Mouse (Mus musculus): ENCODE measurements around the gene Disp1.

Gene Disp1

GRCm38 (mm10) chr1:183086843-183087242 lies 134.5 kb downstream of the Disp1 start:
- no peak for DNase-seq (ENCODE audit: low spot score)

DNA sequence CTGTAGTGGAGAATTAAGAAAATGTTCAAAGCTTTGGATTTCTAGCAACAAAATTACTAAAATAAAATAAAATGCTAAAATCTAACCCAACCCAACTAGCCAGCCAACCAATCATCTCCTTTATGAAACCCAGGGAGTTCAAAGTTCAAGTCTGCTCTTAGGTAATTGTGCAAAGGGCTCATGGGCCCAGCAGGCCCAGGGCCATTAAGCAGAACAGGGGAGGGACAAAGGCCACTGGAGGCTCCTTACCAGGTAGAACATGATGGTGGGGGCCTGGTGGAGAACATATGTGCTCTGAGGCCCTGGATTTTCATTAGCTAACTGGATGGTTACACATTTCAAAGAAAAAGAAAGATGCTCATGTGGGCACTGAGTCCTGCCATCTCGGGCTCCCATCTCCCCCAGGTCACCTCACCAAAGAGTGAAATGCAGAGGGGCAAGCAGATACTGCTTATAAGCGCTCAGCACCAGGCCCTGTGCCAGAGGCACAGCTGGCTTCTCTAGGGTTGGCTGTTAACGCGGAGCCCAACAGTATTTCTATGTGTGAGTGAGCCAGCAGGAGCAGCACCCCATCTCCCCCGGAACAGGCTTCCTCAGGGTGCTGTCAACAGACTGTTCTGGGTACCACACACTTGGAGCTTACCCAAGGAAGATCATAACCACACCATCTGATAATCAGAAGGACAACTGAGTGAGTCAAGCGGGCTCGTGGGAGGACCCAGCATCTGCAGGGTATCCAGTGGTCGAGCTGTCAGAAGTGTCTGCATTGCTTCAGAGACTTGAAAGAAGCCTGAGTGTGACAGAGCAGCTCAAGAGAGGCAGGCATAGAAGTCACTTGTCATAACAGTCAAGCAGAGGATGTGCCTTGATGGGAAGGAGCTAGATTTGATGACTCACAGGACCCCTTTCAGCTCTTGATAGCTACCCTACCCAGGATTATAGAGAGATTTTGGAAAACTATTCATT lies 137.0 kb downstream of the Disp1 start:
- DNase-seq (ENCODE audit: low spot score), result no peak

DNA sequence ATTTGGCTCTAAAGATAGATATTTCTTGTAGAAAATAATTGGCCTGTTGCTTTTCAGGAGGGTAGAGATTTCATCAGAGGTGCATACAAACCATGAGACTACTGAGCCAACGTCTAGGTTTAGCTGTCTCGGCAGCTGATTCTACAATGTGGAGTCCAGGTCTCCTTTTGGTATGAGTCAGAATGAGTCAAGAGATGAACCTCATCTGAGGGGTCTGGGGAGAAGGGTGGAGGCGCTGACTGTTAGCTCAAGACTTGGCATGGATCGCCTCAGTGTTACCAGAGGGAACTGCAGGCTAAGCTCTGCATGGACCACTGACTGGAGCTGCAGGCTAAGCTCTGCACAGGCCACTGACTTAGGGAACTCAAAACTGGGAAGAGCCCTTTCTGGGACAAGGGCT lies 138.9 kb downstream of the Disp1 start:
- DNase-seq (ENCODE audit: low spot score), result no peak

DNA sequence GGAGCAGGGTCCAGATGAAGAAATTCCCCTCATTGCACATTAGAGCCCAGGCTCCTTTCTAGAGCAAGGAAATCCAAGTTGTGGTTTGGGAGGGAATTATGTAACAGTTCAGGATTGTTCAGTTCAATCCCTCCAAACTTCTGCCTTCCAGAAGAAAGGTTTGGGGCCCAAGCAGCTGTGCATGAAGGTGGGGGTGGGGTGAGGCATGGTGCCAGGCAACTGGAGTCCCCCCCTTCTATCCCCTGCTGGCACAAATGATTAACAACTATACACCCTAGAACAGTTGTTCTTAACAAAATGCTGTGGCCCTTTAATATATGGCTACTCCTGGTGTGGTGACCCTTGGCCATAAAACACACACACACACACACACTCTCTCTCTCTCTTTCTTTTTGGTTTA lies 140.2 kb downstream of the Disp1 start:
- no peak for DNase-seq (ENCODE audit: low spot score)

DNA sequence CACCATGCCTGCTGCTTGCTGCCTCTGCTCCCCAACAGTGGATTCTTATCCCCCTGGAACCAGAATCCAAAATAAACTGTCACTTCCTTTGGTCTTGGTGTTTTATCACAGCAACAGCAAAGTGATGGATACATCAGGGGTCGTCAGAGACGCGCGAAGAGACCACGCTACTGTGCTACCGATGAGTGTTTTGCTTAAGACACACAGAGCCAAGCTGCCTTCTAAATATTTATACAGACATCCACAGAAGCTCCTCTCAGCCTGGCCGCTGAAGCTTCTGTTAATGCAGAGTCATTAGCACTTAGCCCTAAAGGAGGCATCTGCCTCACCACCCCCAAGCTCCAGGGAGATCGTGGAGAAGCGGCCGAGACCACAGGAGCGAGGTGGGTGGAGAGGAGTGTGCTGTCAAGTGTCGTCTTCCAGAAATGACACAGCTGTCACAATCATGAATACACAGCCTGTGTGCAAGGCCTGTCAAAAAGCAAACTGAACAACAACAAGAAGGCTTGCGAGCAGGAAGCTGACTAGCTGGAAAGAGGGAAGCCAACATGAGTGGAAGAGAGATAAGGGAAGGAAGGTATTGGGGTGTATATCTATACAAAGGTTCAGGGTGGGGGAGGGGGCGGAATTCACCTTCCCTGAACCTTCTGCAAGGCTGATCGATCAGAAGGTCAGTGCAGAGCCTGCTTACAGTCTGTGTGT lies 146.1 kb downstream of the Disp1 start:
- DNase-seq (ENCODE audit: low spot score), result no peak

- no peak for DNase-seq (ENCODE audit: low spot score)
These were observed 148.9 kb downstream of the Disp1 start for GRCm38 (mm10) chr1:183072263-183073050.

DNA sequence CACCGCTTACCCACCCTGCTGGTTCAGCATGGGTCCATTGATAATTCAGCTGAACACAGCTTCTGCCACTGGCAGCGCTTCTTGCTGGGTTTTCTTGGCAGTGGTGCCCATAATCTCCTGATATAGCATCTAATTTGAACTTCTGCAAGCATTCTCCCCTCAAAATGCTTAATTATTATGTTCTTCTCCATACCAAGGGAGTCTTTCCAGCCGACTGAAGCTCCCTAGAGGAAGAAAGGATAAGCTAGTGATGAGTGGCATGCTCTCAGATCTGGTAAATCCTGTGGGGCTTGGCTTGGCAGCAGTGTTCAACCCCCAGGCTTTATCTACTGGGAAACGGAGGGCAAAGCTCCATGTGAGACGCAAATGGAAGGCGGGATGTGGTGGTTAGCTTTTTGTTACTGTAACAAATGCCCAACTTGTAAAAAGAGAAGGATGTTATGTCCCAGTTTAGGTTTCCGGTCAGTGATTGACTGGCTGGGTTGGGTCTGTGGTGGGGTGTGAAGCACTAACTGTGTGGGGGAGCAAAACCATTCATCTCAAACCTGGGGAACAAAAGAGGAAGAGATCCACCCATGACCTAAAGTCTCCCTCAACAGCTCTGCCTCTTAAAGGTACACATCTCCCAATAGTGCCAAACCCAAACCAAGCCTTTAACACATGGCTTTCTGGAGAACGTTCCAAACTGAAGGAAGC lies 151.2 kb downstream of the Disp1 start:
- DNase-seq (ENCODE audit: low spot score), result no peak

- DNase-seq (ENCODE audit: low spot score), result no peak
These were observed 153.5 kb downstream of the Disp1 start for GRCm38 (mm10) chr1:183067807-183068206.

DNA sequence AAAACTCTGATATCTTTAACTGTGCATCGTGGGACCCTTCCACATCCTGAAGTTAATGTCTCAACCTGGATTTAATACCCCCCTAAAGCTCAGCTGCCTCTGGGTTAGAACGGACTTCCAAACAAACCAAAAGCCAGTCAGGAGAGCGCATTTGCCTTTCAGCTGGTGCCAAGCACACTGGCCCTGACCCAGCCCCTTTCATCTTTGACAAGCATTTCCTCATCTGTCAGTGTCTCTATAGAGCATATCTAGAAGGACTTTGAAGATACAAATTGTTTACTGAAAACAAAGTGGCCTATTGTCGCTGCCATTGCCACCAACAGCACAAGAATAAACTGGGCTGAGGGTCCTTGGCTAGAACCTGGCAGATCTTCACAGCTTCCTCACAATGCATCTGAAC lies 154.3 kb downstream of the Disp1 start:
- no peak for DNase-seq (ENCODE audit: low spot score)

DNA sequence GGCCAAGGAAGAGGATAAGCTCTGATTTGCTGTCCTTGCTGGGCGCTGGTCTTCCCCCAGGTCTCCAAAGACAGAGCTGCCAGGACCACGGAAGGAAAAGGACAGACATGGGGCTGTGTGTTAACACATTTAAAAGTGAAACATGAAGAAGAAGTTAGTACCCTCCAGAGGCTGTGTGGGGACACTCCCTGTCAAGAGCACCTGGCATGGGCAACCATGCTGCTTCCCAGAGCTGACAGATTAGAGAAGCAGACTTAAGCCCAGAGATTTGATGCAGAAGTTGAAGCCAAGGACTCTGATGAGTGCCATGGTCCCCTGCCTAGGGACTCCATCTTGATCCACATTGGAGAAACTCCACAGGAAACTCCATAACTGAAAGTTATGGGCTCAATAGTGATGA lies 160.7 kb downstream of the Disp1 start:
- DNase-seq (ENCODE audit: low spot score), result no peak

- no peak for DNase-seq (ENCODE audit: low spot score)
These were observed 165.1 kb downstream of the Disp1 start for GRCm38 (mm10) chr1:183056289-183056655.

DNA sequence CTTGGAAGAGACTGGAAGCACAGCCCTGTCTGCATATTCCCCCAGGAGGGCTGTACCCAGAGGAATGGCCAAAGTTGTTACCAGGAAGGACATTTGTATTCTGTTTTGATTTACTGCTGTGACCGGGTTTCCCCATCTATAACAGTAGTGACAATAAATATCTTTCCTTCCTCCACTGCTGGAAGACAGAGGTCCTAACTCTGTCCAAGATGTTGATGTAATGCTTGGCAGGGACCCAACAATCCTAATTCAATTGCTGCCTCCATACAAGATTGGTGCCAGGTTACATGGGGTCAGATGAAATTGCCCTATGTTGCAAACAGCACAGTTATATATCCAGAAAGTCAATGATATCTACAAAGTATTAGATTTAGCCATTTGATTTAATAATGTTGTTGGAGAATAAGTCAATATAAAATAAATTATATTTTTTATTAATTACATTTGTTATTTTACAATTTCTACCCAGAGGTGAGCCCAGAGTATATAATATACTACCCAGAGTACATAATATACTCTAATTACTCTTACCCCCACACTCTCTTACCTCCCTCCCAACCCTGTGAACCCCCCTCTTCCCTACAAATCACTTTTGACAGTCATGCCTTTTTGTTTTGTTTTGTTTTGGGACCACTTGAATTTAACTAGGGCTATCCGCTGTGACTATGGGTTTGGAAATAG lies 165.6 kb downstream of the Disp1 start:
- no peak for DNase-seq (ENCODE audit: low spot score)

DNA sequence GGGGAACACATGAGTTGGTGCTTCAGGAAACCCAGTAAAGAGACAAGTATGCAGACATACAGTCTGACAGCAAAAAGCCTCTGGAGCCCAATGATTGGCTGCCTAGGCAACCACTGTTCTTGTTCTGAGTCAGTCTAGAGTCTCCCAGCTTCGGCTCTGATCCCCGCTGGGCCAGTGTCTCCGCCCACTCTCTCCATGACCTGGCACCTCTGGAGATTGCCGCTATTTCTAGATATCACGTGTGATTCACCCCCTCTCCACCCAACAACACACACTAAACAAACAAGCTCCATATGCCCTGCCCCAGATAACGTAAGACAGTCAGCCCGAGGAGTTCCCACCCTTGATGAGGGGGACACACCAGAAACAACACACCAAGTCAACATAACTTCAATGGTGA lies 168.7 kb downstream of the Disp1 start:
- DNase-seq (ENCODE audit: low spot score), result no peak

- DNase-seq (ENCODE audit: low spot score), result peak; percentile 37
These were observed 172.0 kb downstream of the Disp1 start for GRCm38 (mm10) chr1:183049295-183049694.

DNA sequence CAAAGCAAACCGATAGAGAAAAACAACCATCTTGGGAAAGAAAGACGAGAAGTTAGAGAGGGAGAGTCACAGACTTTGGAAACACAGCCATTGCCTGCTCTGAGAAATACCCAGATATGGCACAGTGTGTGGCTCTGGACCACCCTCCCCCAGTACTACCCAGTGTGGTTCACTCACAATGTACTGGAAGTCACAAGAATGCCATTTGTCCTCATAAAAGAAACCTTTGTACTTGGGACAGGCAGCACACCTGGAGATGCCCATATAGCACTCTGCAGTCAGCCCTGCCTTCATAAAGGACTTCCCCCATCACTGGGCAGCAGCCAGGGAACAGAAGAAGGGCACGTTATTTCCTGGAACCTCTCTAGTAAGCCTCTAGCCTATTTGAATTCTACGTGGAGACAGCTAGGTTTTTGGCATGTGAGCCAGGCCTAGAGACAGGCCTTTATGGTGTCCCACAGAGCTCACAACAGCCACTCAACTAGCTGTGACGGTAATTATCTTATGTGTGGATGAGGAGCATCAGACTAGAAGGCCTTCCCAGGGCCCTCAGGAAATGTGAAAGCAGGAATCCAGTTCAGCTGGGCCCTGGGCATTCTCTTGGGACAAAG lies 173.3 kb downstream of the Disp1 start:
- DNase-seq (ENCODE audit: low spot score), result no peak

- no peak for DNase-seq (ENCODE audit: low spot score)
These were observed 174.0 kb downstream of the Disp1 start for GRCm38 (mm10) chr1:183047191-183047912.

DNA sequence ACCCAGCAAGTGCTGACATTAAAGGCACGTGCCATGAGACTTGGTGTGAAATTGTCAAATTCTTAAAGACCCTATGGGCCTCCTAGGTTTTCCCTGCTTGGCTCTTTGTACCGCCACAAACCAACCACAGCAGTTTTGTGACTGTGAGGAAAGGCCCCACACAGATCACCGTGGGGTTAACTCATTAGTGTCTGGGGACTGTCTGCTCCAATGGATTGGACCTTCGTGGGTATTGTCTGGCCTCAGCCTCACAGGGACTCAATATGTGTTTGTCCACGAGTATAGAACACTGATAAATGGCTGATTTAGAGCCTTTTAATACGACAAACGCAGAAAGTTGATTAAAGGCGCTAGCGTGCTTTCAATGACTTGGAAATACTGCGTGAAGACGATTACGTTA lies 175.2 kb downstream of the Disp1 start:
- DNase-seq (ENCODE audit: low spot score), result no peak

GRCm38 (mm10) chr1:183043161-183043812 lies 178.0 kb downstream of the Disp1 start:
- no peak for DNase-seq (ENCODE audit: low spot score)

- no peak for DNase-seq (ENCODE audit: low spot score)
These were observed 179.6 kb downstream of the Disp1 start for GRCm38 (mm10) chr1:183041703-183042102.

Data from embryo, embryonic 10 days (tissue).